Mouse (Mus musculus) heart, embryonic 14.5 days (tissue): ENCODE data around the gene Bfsp1. TPM values are rescaled to one million over a fixed set of nuclear protein-coding genes. Genes with fewer than 3 reads are reported as not detected.

ENCODE experiments used
- ATAC-seq: fragments of 200-750 bp; cut with Nextera tagmentation; 2 replicates; pipeline ENCODE4 v1.8.0; 2017; ENCODE audit warnings: low read depth, moderate TSS enrichment; ENCODE audit not compliant: insufficient number of reproducible peaks, insufficient read depth, low FRiP score
- H3K27ac ChIP-seq, 2 experiments: fragments of 200-500 bp in 1 of 2; fragments of 300-500 bp in 1 of 2; sonication (generic) in 1 of 2; replicated peaks in 1 of 2; 2 replicates each; pipeline ENCODE4 v1.5.1; 2012 to 2014; ENCODE audit warnings: low read depth in 2 of 2, low read length in 2 of 2, control low read depth in 1 of 2, mild to moderate bottlenecking in 1 of 2, mixed read lengths in 1 of 2; ENCODE audit not compliant: control insufficient read depth in 1 of 2, insufficient read depth in 1 of 2
- H3K27me3 ChIP-seq: fragments of 300-500 bp; sonication (generic); 2 replicates; pipeline ENCODE4 v1.6.1; 2014; ENCODE audit warnings: mild to moderate bottlenecking, low read length, control low read depth; ENCODE audit not compliant: control insufficient read depth, insufficient read depth
- H3K36me3 ChIP-seq: fragments of 300-500 bp; sonication (generic); 2 replicates; pipeline ENCODE4 v1.6.1; 2014; ENCODE audit warnings: mild to moderate bottlenecking, control low read depth, low read length, mixed read lengths; ENCODE audit not compliant: control insufficient read depth, insufficient read depth
- H3K4me1 ChIP-seq, 2 experiments: fragments of 200-500 bp in 1 of 2; fragments of 300-500 bp in 1 of 2; sonication (generic) in 1 of 2; 2 replicates each; pipeline ENCODE4 v1.6.1; 2012 to 2014; ENCODE audit warnings: low read length in 2 of 2, control low read depth in 1 of 2, mixed read lengths in 1 of 2; ENCODE audit not compliant: control insufficient read depth in 2 of 2, insufficient read depth in 2 of 2
- H3K4me2 ChIP-seq: fragments of 300-500 bp; sonication (generic); 2 replicates; pipeline ENCODE4 v1.6.1; 2014; ENCODE audit warnings: mild to moderate bottlenecking, low read length
- H3K4me3 ChIP-seq, 2 experiments: fragments of 200-500 bp in 1 of 2; fragments of 300-500 bp in 1 of 2; sonication (generic) in 1 of 2; 2 replicates each; pipeline ENCODE4 v1.5.1; 2012 to 2014; ENCODE audit warnings: low read length in 2 of 2, mild to moderate bottlenecking in 2 of 2, control low read depth in 1 of 2, low read depth in 1 of 2, moderate library complexity in 1 of 2; ENCODE audit not compliant: control insufficient read depth in 1 of 2, insufficient read depth in 1 of 2
- H3K9ac ChIP-seq: fragments of 300-500 bp; sonication (generic); 2 replicates; pipeline ENCODE4 v1.6.1; 2014; ENCODE audit warnings: mild to moderate bottlenecking, low read length
- H3K9me3 ChIP-seq: fragments of 300-500 bp; sonication (generic); 2 replicates; pipeline ENCODE4 v1.6.1; 2016; ENCODE audit warnings: low read length, control low read depth; ENCODE audit not compliant: control insufficient read depth
- WGBS: fragments of 180-500 bp; shearing (Covaris S2); extraction: QIAGEN DNeasy Blood & Tissue Kit; methylation state at CpG from one replicate; pipeline ENCODE4 v1.1.7; 2014; 5-methylcytosine and 5-hydroxymethylcytosine counted together
- polyA plus RNA-seq: library from polyadenylated mRNA; unstranded; fragments of >200 nt; fragmentation: Nextera tagmentation; extraction: Ambion mirVana; gene quantifications from 2 replicates; pipeline ENCODE4 v1.2.1, GENCODE M21; 2014

The Bfsp1 gene
- polyA plus RNA-seq, 1 experiment from 2014 or later: 2.2 TPM

DNA sequence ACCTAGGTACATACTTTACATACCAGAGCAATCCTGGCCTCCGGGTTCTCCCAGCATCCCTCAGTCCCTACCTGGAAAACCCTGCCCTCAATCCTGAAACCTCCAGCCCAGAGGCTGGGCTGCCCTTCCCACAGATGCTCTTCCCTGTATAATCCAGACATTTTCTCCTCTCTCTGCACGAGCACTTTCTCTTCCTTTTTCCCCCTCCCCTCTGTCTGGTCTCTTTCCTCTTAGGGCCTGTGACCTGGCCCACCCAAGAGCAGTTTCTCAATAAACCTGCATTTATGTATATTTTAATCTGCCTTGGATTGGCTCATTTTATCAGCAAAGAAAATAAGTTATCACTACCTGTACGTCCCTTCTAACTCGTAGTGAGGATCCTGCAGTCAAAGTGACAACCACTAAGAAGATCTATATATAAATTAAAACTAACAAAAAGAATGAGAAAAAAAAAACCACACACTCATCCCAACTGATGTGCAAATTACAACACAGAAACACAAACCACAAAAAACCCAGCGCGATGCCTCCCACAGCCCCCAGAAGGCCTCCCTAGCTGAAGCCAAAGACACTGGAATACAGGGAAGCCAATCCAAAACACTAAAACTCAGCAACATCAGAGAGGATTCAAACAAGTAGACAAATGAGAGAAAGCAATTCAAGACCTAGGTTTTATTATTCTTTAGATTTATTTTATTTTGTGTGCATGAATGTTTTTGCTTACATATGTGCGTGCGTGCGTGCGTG is 28.5 kb upstream of the Bfsp1 start:
- Histone ChIP-seq H3K27me3 (no peaks in the 10 kb centered on the region), H3K9me3 (no peaks in the 10 kb centered on the region), H3K4me1 (no peaks in the 10 kb centered on the region), H3K4me3 (no peak overlapping the region), H3K9ac (no peak overlapping the region), H3K27ac (no peak overlapping the region), H3K36me3 (no peaks in the 10 kb centered on the region), H3K4me2 (no peak overlapping the region)
- no peak for ATAC-seq
- 81% methylated on average over 10 of the region's 10 CpGs for WGBS

DNA sequence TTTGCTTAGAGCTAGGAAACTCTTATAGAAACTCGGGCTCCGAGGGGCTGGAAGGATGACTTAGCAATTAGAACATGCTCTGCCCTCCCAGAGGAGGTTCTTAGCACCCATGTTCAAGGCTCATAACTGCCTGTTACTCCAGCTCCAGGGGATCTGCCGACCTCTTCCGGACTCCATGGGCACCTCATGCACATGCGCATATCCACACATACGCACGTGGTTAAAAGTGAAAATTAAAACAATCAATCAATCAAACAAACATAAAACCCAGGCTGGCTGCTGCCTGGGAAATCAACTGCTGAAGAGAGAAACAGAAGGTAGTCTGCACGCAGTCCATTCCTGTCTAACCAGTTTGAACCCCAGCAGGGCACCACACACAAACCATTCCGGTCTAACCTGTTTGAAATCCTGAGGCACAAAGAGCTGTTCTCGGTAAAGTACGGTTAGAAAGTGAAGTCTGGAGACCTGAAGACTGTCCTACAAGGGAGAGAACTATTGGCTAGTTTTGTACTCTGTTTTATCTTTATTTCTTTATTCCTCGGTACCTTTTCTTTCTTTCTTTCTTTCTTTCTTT is 27.0 kb upstream of the Bfsp1 start:
- Histone ChIP-seq H3K9ac (no peak overlapping the region), H3K27ac (no peak overlapping the region), H3K36me3 (no peaks in the 10 kb centered on the region), H3K4me1 (no peaks in the 10 kb centered on the region), H3K27me3 (no peaks in the 10 kb centered on the region), H3K4me3 (no peak overlapping the region), H3K9me3 (no peaks in the 10 kb centered on the region), H3K4me2 (no peak overlapping the region)
- ATAC-seq: no peak
- 69% methylated on average over 12 of the region's 12 CpGs for WGBS

DNA sequence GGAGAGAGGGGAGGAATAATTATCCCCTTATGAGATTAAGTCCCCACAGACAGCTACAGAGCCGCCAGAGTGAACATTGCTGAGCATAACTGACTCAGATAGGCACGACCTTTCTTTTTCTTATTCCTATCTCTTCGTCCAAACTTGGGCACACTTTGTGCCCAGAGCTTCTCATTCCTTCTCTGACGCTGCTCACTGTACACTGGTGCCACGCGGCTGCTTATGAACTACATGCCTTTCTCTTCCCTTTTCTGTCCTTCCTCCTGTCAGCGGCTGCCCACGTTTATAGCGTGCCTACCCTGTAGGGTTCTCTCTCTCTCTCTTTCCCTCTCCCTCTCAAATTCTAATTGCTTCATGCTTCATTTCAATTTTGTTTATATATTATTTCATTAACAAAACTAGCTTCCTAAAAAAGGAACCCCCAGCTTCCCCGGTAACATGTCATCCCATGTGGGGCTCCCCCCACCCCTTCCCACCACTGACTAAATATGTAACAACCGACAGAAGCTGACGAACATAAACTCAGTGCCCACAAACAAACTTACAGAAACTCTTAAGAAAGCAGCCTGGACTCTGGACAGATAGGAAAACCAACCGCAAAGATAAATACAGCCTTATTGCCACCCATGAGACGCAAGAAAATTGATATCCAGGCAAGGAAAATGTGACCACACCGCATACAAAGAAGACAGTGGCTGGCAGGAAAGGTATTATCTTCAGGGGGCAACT is 26.3 kb upstream of the Bfsp1 start:
- Histone ChIP-seq H3K36me3 (no peaks in the 10 kb centered on the region), H3K9ac (no peak overlapping the region), H3K9me3 (no peaks in the 10 kb centered on the region), H3K4me3 (no peak overlapping the region), H3K27ac (no peak overlapping the region), H3K27me3 (no peaks in the 10 kb centered on the region), H3K4me2 (no peak overlapping the region), H3K4me1 (no peaks in the 10 kb centered on the region)
- 78% methylated on average over 15 of the region's 15 CpGs for WGBS
- ATAC-seq: no peak

- no peak for ATAC-seq
- Histone ChIP-seq H3K9me3 (no peaks in the 10 kb centered on the region), H3K4me3 (no peak overlapping the region), H3K9ac (no peak overlapping the region), H3K27me3 (no peaks in the 10 kb centered on the region), H3K36me3 (no peaks in the 10 kb centered on the region), H3K4me1 (peaks cover 3 to 4% of the 10 kb centered on the region in 2 experiments; a peak in 2 of 4 replicates), H3K4me2 (no peak overlapping the region), H3K27ac (no peak overlapping the region)
- WGBS: 38% methylated on average over 10 of the region's 10 CpGs
Measured at GRCm38 (mm10) chr2:143882606-143883288, 19.8 kb upstream of the Bfsp1 start.

- no peak overlapping the region for H3K4me3 ChIP-seq
- no peaks in the 10 kb centered on the region for H3K9me3 ChIP-seq
- no peaks in the 10 kb centered on the region for H3K36me3 ChIP-seq
- no peaks in the 10 kb centered on the region for H3K27me3 ChIP-seq
- no peak for ATAC-seq
- no peak overlapping the region for H3K27ac ChIP-seq
- peaks cover 8 to 9% of the 10 kb centered on the region in 2 experiments for H3K4me1 ChIP-seq
- 84% methylated on average over 4 of the region's 4 CpGs for WGBS
- H3K4me2 ChIP-seq: no peak overlapping the region
- no peak overlapping the region for H3K9ac ChIP-seq
Measured at GRCm38 (mm10) chr2:143882002-143882401, 19.0 kb upstream of the Bfsp1 start.

- Histone ChIP-seq H3K27ac (no peak overlapping the region), H3K9ac (no peak overlapping the region), H3K36me3 (no peaks in the 10 kb centered on the region), H3K4me1 (peaks cover 10 to 16% of the 10 kb centered on the region in 2 experiments), H3K9me3 (no peaks in the 10 kb centered on the region), H3K4me2 (no peak overlapping the region), H3K4me3 (no peak overlapping the region), H3K27me3 (no peaks in the 10 kb centered on the region)
- ATAC-seq: no peak
- 85% methylated on average over 6 of the region's 6 CpGs for WGBS
Measured at GRCm38 (mm10) chr2:143879311-143879710, 16.3 kb upstream of the Bfsp1 start.

DNA sequence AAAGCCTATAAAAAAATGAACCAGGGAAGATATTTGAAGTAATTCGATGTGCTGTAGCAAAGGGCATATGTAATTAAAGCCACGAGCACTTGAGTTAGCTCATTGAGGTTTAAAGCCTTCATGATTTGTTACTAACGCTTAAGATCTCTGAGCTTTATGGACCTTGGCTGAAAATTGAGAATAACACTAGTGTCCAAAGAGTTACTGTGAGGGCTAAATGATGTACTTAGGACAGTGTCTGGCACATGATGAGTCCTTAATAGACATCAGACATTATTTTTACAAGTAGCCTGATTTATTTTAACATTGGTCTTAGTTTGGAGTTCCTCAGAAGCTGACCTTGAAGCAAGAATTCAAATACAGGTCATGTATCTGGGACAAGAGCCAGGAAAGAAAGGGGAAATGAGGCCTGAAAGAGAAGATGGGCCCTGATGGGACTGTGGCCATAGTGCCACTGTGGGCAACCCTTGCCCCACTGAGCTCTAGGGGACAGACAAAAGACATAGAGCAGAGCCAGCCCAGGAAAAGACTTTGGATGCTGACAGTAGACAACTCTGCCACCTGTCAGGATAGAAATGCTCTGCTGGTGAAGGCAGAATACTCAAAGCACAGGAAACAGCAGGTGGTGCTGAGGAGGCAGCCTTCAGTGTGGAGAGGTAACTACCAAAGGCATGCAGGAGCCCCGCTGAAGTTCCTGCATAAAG is 14.1 kb upstream of the Bfsp1 start:
- ATAC-seq: no peak
- Histone ChIP-seq H3K9me3 (no peaks in the 10 kb centered on the region), H3K36me3 (no peaks in the 10 kb centered on the region), H3K9ac (no peak overlapping the region), H3K27ac (peak overlapping the region in 1 of 2 experiments; percentile 41; a peak in 3 of 4 replicates), H3K4me1 (peaks cover 14 to 21% of the 10 kb centered on the region in 2 experiments), H3K4me2 (no peak overlapping the region), H3K27me3 (no peaks in the 10 kb centered on the region), H3K4me3 (no peak overlapping the region)
- WGBS: 67% methylated on average over 4 of the region's 4 CpGs
